Mouse (Mus musculus) erythroblast, embryonic 14.5 days (primary cell): Measurements from ENCODE around the gene Rnf212b.

ENCODE experiments used
- GATA1 ChIP-seq: IDR thresholded peaks from 2 replicates; pipeline ENCODE4 v1.6.1; 2012; ENCODE audit warnings: low read length, inconsistent platforms, mixed read lengths
- TAL1 ChIP-seq: IDR thresholded peaks from 3 replicates; pipeline ENCODE4 v1.6.1; 2012; ENCODE audit warnings: low read length, inconsistent platforms, mixed read lengths

GRCm38 (mm10) chr14:54855726-54856125 is 41.8 kb downstream of the Rnf212b start:
- no peak for TF ChIP-seq GATA1
- no peak for TF ChIP-seq TAL1
